Mouse (Mus musculus): ENCODE results near the gene Slc35e3.

The Slc35e3 gene

GRCm38 (mm10) chr10:117776281-117777102 lies 30.3 kb upstream of the Slc35e3 start:
- no peak for DNase-seq (ENCODE audit: low spot score in 2 of 2)

DNA sequence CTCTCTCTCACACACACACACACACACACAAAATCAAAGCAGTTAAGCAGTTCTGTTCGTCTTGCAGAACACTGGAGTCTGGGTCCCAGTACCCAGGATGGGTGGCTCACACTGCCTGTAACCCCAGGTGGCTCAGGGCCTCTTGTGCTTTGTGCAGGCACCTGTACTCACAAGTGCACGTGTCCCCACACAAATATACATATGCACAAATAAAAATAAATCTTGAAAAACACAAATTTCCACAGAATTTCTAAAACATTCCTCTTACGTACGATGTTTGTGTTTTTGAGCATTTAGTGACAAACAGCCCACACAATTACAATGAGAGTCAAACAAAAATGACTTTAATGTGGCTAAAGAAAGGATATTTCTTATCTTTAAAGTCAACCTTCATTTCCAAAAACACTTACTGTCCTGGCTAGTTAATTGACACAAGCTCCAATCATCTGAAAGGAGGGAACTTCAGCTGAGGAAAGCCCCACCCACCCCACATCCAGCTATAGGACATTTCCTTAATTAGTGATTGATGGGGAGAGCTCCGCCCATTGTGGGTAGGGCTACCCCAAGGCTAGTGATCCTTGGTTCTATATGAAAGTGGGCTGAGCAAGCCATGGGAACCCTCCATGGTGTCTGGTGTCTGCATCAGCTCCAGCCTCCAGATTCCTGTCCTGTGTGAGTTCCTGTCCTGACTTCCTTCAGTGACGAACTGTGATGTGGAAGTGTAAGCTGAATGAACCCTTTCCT lies 29.4 kb upstream of the Slc35e3 start:
- no peak for DNase-seq (ENCODE audit: low spot score in 2 of 2)

DNA sequence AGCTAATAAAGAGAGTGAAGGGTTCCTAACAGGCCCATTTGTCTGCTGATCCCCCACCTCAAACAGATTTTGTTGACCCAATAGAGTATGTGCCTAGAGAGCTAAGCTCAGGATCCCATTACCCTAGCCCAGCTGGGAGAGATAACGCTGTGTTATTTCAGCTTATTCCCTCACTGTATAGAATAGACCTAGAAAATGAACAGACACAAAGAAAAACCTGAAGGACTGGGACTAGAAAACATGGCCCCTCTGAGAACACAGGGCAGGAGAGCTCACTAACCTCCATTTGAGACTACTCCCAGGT lies 28.6 kb upstream of the Slc35e3 start:
- no peak for DNase-seq (ENCODE audit: low spot score in 2 of 2)

- no peak for DNase-seq (ENCODE audit: low spot score in 2 of 2)
Observed at GRCm38 (mm10) chr10:117774011-117774816, 28.0 kb upstream of the Slc35e3 start.

- no peak for DNase-seq (ENCODE audit: low spot score in 2 of 2)
Observed at GRCm38 (mm10) chr10:117773106-117773720, 27.0 kb upstream of the Slc35e3 start.

GRCm38 (mm10) chr10:117772364-117773105 lies 26.4 kb upstream of the Slc35e3 start:
- DNase-seq (ENCODE audit: low spot score in 2 of 2): no peak

- DNase-seq (ENCODE audit: low spot score in 2 of 2): no peak
Observed at GRCm38 (mm10) chr10:117771131-117771510, 25.0 kb upstream of the Slc35e3 start.

- DNase-seq (ENCODE audit: low spot score in 2 of 2): no peak
Observed at GRCm38 (mm10) chr10:117770286-117771130, 24.3 kb upstream of the Slc35e3 start.

- no peak for DNase-seq (ENCODE audit: low spot score in 2 of 2)
Observed at GRCm38 (mm10) chr10:117769541-117770285, 23.5 kb upstream of the Slc35e3 start.

DNA sequence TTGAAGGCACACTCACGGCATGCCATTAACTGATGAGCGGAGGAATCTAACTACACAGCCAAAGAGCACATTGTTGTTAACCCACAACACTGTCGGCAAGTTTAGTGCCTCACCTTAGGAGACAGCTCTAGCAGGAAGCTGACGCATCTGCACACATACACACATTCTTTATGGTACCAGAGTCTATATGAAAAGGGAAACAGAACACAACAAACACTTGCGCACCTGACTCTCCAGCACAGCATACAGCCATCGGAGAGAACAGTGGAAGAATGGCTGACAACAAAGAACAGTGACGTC lies 21.9 kb upstream of the Slc35e3 start:
- no peak for DNase-seq (ENCODE audit: low spot score in 2 of 2)

GRCm38 (mm10) chr10:117767286-117768140 lies 21.3 kb upstream of the Slc35e3 start:
- DNase-seq (ENCODE audit: low spot score in 2 of 2): no peak

DNA sequence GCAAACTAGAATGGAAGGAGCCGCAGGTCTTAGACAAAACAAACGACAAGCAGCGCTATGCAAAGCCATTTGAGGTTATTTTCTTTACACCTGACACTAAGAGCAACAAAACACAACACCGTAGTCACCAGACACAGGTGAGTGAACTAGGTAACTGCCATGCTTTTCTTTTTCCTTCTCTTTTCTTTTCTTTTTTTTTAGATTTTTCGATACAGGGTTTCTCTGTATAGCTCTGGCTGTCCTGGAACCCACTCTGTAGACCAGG lies 20.7 kb upstream of the Slc35e3 start:
- no peak for DNase-seq (ENCODE audit: low spot score in 2 of 2)

- DNase-seq (ENCODE audit: low spot score in 2 of 2): no peak
Observed at GRCm38 (mm10) chr10:117766111-117766895, 20.1 kb upstream of the Slc35e3 start.

DNA sequence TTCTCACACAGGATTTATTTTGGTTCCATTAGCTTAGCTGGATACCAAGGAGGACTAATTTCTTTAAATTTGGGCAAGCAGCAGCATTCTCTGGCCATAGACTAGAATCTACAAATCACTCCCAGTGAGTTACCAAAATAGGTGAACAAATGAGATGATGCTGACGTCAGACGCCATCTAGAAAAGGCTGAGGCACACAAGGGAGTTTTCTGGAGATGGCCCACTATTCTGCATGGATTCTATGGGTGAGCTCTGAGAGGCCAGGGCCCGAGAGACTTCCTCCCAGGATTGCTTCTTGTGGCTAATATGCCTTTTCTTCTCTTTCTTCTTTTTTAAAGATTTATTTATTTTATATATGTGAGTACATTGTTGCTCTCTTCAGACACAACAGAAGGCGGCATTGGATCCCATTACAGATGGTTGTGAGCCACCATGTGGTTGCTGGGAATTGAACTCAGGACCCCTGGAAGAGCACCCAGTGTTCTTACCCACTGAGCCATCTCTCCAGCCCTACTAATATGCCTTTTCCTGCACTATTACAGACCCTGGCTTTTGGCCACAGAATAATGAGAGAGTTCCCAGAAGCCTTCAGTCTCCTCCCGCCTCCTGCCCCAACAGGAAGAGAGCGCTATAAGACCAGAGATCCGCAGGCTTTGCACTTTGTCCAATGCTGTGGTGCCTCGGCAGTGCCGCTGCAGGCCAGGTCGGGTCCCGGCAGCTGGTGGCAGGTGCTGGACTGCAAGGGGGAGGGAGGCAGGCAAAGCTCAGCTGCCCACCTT lies 19.1 kb upstream of the Slc35e3 start:
- DNase-seq (ENCODE audit: low spot score in 2 of 2): no peak

GRCm38 (mm10) chr10:117764598-117764997 lies 18.4 kb upstream of the Slc35e3 start:
- no peak for DNase-seq (ENCODE audit: low spot score in 2 of 2)

- no peak for DNase-seq (ENCODE audit: low spot score in 2 of 2)
Observed at GRCm38 (mm10) chr10:117763588-117764190, 17.5 kb upstream of the Slc35e3 start.

- no peak for DNase-seq (ENCODE audit: low spot score in 2 of 2)
Observed at GRCm38 (mm10) chr10:117762966-117763365, 16.8 kb upstream of the Slc35e3 start.
